Mouse (Mus musculus): ENCODE data around the gene Gm49354. TPM values are rescaled to one million over a fixed set of nuclear protein-coding genes. Genes with fewer than 3 reads are reported as not detected.
"Not testable (repeated sequence)": the region's sequence is repeated elsewhere in the genome, so short reads cannot be mapped to it uniquely, and the experiment has no call there.

The Gm49354 gene
- total and polyA plus RNA-seq, 2 experiments from 2014 or later, result not detected

GRCm38 (mm10) chr13:59745462-59745861, 36.6 kb downstream of the Gm49354 start:
- TF ChIP-seq CTCF (IDR thresholded peaks at IDR 0.05; ENCODE audit: low read depth), result no peak
- Histone ChIP-seq H3K27ac (ENCODE audit: low read depth, low read length) (no peak overlapping the region), H3K9ac (no peak overlapping the region), H3K4me1 (ENCODE audit: insufficient read depth) (no peaks in the 10 kb centered on the region), H3K4me3 (ENCODE audit: low read depth, low read length) (no peak overlapping the region), H3K27me3 (ENCODE audit: insufficient read depth, low read length) (no peaks in the 10 kb centered on the region), H3K9me3 (ENCODE audit: low read length) (no peaks in the 10 kb centered on the region), H3K36me3 (ENCODE audit: insufficient read depth) (no peaks in the 10 kb centered on the region), H3K4me2 (ENCODE audit: low read depth) (no peak overlapping the region)
- WGBS, result 81% methylated on average over 6 of the region's 6 CpGs
- DNase-seq (no peak), ATAC-seq (no peak)

- Histone ChIP-seq H3K4me3 (ENCODE audit: low read depth, low read length) (no peak overlapping the region), H3K27ac (ENCODE audit: low read depth, low read length) (no peak overlapping the region), H3K4me2 (ENCODE audit: low read depth) (no peak overlapping the region), H3K4me1 (ENCODE audit: insufficient read depth) (no peaks in the 10 kb centered on the region), H3K36me3 (ENCODE audit: insufficient read depth) (no peaks in the 10 kb centered on the region), H3K9ac (no peak overlapping the region), H3K27me3 (ENCODE audit: insufficient read depth, low read length) (no peaks in the 10 kb centered on the region), H3K9me3 (ENCODE audit: low read length) (no peaks in the 10 kb centered on the region)
- WGBS, result 77% methylated on average over 10 of the region's 10 CpGs
- peak; percentile 31 for TF ChIP-seq CTCF (IDR thresholded peaks at IDR 0.05; ENCODE audit: low read depth)
- ATAC-seq (no peak), DNase-seq (no peak)
These were observed 40.3 kb downstream of the Gm49354 start for GRCm38 (mm10) chr13:59741697-59742096.

DNA sequence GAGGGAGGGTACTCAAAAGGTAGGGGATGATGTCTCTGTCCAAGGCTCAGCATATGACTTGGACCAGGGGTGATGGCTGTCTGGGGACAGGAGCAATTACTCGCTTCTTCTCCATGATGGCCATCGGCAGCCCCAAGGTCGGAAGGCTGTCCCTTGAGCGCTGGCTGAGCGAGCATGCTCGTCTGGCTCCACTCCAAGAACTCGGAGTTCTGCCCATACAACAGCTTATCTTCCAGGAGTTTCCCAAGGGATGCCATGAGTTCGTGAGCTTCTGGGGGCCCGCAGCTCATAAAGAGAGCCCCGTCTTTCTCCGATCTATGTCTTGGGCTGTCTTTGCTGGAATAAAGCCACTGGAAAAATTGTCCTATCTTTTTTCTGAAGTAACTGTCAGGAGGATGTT, 40.9 kb downstream of the Gm49354 start:
- Histone ChIP-seq H3K4me3 (ENCODE audit: low read depth, low read length) (no peak overlapping the region), H3K27ac (ENCODE audit: low read depth, low read length) (no peak overlapping the region), H3K9ac (no peak overlapping the region), H3K36me3 (ENCODE audit: insufficient read depth) (no peaks in the 10 kb centered on the region), H3K4me1 (ENCODE audit: insufficient read depth) (no peaks in the 10 kb centered on the region), H3K27me3 (ENCODE audit: insufficient read depth, low read length) (no peaks in the 10 kb centered on the region), H3K9me3 (ENCODE audit: low read length) (no peaks in the 10 kb centered on the region), H3K4me2 (ENCODE audit: low read depth) (no peak overlapping the region)
- no peak for ATAC-seq
- DNase-seq, result no peak
- WGBS, result 91% methylated on average over 11 of the region's 11 CpGs
- no peak for TF ChIP-seq CTCF (IDR thresholded peaks at IDR 0.05; ENCODE audit: low read depth)

GRCm38 (mm10) chr13:59739397-59739796, 42.6 kb downstream of the Gm49354 start:
- 90% methylated on average over 4 of the region's 4 CpGs for WGBS
- no peak for TF ChIP-seq CTCF (IDR thresholded peaks at IDR 0.05; ENCODE audit: low read depth)
- Histone ChIP-seq H3K27me3 (ENCODE audit: insufficient read depth, low read length) (no peaks in the 10 kb centered on the region), H3K4me2 (ENCODE audit: low read depth) (no peak overlapping the region), H3K27ac (ENCODE audit: low read depth, low read length) (no peak overlapping the region), H3K4me1 (ENCODE audit: insufficient read depth) (no peaks in the 10 kb centered on the region), H3K4me3 (ENCODE audit: low read depth, low read length) (no peak overlapping the region), H3K9me3 (ENCODE audit: low read length) (no peaks in the 10 kb centered on the region), H3K9ac (no peak overlapping the region), H3K36me3 (ENCODE audit: insufficient read depth) (no peaks in the 10 kb centered on the region)
- no peak for DNase-seq
- no peak for ATAC-seq

DNA sequence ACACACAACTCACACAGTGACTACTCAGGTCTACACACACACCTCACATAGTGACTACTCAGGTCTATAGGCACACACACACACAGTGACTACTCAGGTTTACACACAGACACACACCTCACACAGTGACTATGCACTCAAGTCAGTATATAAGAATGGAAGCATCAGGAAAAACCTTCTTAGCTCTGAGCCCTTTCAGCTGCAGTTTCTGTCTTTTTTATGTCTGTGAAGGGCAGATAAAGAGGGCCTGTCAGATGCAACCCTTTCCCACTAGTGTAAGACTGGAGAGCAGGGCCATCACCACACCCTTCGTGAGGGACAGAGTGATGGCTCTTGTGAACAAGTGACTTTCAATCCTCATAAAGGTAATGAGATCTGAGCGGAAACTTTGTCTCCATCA, 43.6 kb downstream of the Gm49354 start:
- H3K36me3 ChIP-seq (ENCODE audit: insufficient read depth), result no peaks in the 10 kb centered on the region
- H3K4me2 ChIP-seq (ENCODE audit: low read depth), result no peak overlapping the region
- DNase-seq (no peak), ATAC-seq (no peak)
- no peak overlapping the region for H3K4me3 ChIP-seq (ENCODE audit: low read depth, low read length)
- no peak overlapping the region for H3K27ac ChIP-seq (ENCODE audit: low read depth, low read length)
- no peaks in the 10 kb centered on the region for H3K4me1 ChIP-seq (ENCODE audit: insufficient read depth)
- no peaks in the 10 kb centered on the region for H3K9me3 ChIP-seq (ENCODE audit: low read length)
- WGBS, result 84% methylated on average over 2 of the region's 2 CpGs
- no peaks in the 10 kb centered on the region for H3K27me3 ChIP-seq (ENCODE audit: insufficient read depth, low read length)
- TF ChIP-seq CTCF (IDR thresholded peaks at IDR 0.05; ENCODE audit: low read depth), result no peak
- H3K9ac ChIP-seq, result no peak overlapping the region

- peak; percentile 33 for TF ChIP-seq CTCF (IDR thresholded peaks at IDR 0.05; ENCODE audit: low read depth)
- 17% methylated on average over 3 of the region's 3 CpGs for whole genome bisulfite sequencing
These were observed 46.9 kb downstream of the Gm49354 start for GRCm38 (mm10) chr13:59735190-59735589.

DNA sequence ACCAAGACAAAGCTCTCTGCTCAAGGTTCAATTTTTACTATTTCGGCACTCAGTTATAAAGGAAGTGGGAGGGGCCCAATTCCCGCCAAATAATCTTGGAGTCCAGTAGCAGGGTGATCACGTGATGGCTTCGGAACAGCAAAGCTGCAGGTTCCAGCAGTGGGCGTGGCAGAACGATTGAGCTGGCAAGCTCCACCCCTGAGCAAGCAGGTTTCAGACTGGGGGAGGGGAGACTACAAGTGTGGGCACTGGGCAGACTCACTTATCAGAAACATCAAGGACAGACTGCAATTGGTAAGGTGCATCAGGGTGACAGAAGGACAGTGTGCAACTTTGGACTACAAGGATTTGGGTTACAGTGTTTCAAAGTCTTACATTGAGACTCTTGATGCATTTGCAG, 47.7 kb downstream of the Gm49354 start:
- not testable (repeated sequence) for ATAC-seq; H3K4me3 ChIP-seq (ENCODE audit: low read depth, low read length); H3K4me1 ChIP-seq (ENCODE audit: insufficient read depth); H3K27ac ChIP-seq (ENCODE audit: low read depth, low read length); DNase-seq; H3K9ac ChIP-seq; H3K9me3 ChIP-seq (ENCODE audit: low read length); H3K27me3 ChIP-seq (ENCODE audit: insufficient read depth, low read length); H3K4me2 ChIP-seq (ENCODE audit: low read depth); H3K36me3 ChIP-seq (ENCODE audit: insufficient read depth)
- WGBS, result 33% methylated on average over 6 of the region's 6 CpGs

More at GRCm38 (mm10) chr13:59735190-59735589, 46.9 kb downstream of the Gm49354 start:
- no peaks in the 10 kb centered on the region for H3K9me3 ChIP-seq (ENCODE audit: low read length)
- H3K9ac ChIP-seq, result no peak overlapping the region
- no peaks in the 10 kb centered on the region for H3K27me3 ChIP-seq (ENCODE audit: insufficient read depth, low read length)
- ATAC-seq (peak; percentile 77), DNase-seq (no peak)
- H3K4me2 ChIP-seq (ENCODE audit: low read depth), result no peak overlapping the region
- H3K4me3 ChIP-seq (ENCODE audit: low read depth, low read length), result no peak overlapping the region
- no peaks in the 10 kb centered on the region for H3K36me3 ChIP-seq (ENCODE audit: insufficient read depth)
- H3K27ac ChIP-seq (ENCODE audit: low read depth, low read length), result no peak overlapping the region
- no peaks in the 10 kb centered on the region for H3K4me1 ChIP-seq (ENCODE audit: insufficient read depth)

GRCm38 (mm10) chr13:59733936-59734335, 48.1 kb downstream of the Gm49354 start:
- H3K27me3 ChIP-seq (ENCODE audit: insufficient read depth, low read length), result no peaks in the 10 kb centered on the region
- H3K4me1 ChIP-seq (ENCODE audit: insufficient read depth), result no peaks in the 10 kb centered on the region
- no peak overlapping the region for H3K9ac ChIP-seq
- H3K36me3 ChIP-seq (ENCODE audit: insufficient read depth), result no peaks in the 10 kb centered on the region
- no peaks in the 10 kb centered on the region for H3K9me3 ChIP-seq (ENCODE audit: low read length)
- no peak overlapping the region for H3K27ac ChIP-seq (ENCODE audit: low read depth, low read length)
- no peak overlapping the region for H3K4me3 ChIP-seq (ENCODE audit: low read depth, low read length)
- no peak for DNase-seq
- TF ChIP-seq CTCF (IDR thresholded peaks at IDR 0.05; ENCODE audit: low read depth), result no peak
- no peak for ATAC-seq
- WGBS, result 89% methylated on average over 2 of the region's 4 CpGs
- H3K4me2 ChIP-seq (ENCODE audit: low read depth), result no peak overlapping the region
